In genomic region chr12:21443783-21444182, GRCm38 (mm10) we compare ENCODE assay signal across 21 mouse cellular contexts.
"Had no signal": no experiment of that assay in that cellular context is flagged by ENCODE, and none has a peak within 500 bp of the region (broad histone marks: within the 10 kb centered on the region; RNA-seq: fewer than 3 reads in every experiment).

No protein-coding gene starts in this region.

- H3K9me3 ChIP-seq: limb, embryonic 10.5 days; limb, embryonic 13.5 days; liver, embryonic 12.5 days; liver, embryonic 15.5 days; lung, embryonic 15.5 days; midbrain, embryonic 10.5 days; midbrain, embryonic 13.5 days; neural tube, embryonic 13.5 days had no signal

- H3K4me3 ChIP-seq: layer of hippocampus, adult 2 months; limb, embryonic 10.5 days; limb, embryonic 13.5 days; liver, embryonic 12.5 days; liver, embryonic 15.5 days; lung, embryonic 15.5 days; megakaryocyte, embryonic 14.5 days; midbrain, embryonic 10.5 days; midbrain, embryonic 13.5 days; myocyte; neural tube, embryonic 13.5 days had no signal

- H3K27me3 ChIP-seq: limb, embryonic 13.5 days; liver, embryonic 12.5 days; liver, embryonic 15.5 days; lung, embryonic 15.5 days; midbrain, embryonic 13.5 days; neural tube, embryonic 13.5 days had no signal

- ATAC-seq: liver, embryonic 12.5 days; midbrain, embryonic 13.5 days; midbrain, embryonic 16.5 days had no signal

- DNase-seq: kidney, postnatal 25 days; layer of hippocampus, adult 9-11 months; liver; lung, adult 18-20 months; lung, postnatal 10 days; lung, postnatal 36 days; thymus, adult 18-20 months; thymus, postnatal 36 days had no signal

- H3K9ac ChIP-seq: limb, embryonic 13.5 days; liver, embryonic 12.5 days; liver, embryonic 15.5 days; lung, embryonic 15.5 days; midbrain, embryonic 13.5 days; neural tube, embryonic 13.5 days had no signal

- H3K27ac ChIP-seq: kidney, postnatal 0 days; layer of hippocampus, adult 2 months; limb, embryonic 10.5 days; limb, embryonic 13.5 days; liver, embryonic 12.5 days; liver, embryonic 15.5 days; lung, embryonic 15.5 days; midbrain, embryonic 10.5 days; midbrain, embryonic 13.5 days; neural tube, embryonic 13.5 days had no signal

- H3K4me2 ChIP-seq: limb, embryonic 13.5 days; liver, embryonic 12.5 days; liver, embryonic 15.5 days; lung, embryonic 15.5 days; midbrain, embryonic 13.5 days; neural tube, embryonic 13.5 days had no signal

- H3K4me1 ChIP-seq: limb, embryonic 10.5 days; limb, embryonic 13.5 days; liver, embryonic 12.5 days; liver, embryonic 15.5 days; lung, embryonic 15.5 days; megakaryocyte, embryonic 14.5 days; midbrain, embryonic 10.5 days; neural tube, embryonic 13.5 days had no signal

- H3K36me3 ChIP-seq: limb, embryonic 10.5 days; limb, embryonic 13.5 days; liver, embryonic 12.5 days; liver, embryonic 15.5 days; lung, embryonic 15.5 days; midbrain, embryonic 10.5 days; midbrain, embryonic 13.5 days; neural tube, embryonic 13.5 days had no signal
